Mouse (Mus musculus) heart, embryonic 16.5 days (tissue): ENCODE results near the gene Tuba8. TPM values are rescaled to one million over a fixed set of nuclear protein-coding genes. Genes with fewer than 3 reads are reported as not detected.
A peak's percentile ranks its signal among the peaks of the same experiment; 100 is the strongest.

Experiments used
- ATAC-seq: fragments of 200-750 bp; cut with Nextera tagmentation; replicated peaks from 2 replicates; pipeline ENCODE4 v1.8.0; 2017; ENCODE audit warnings: moderate number of reproducible peaks; ENCODE audit not compliant: insufficient read depth, low FRiP score; ENCODE audit errors: extremely low read depth
- H3K27ac ChIP-seq: fragments of 300-500 bp; sonication (generic); 2 replicates; pipeline ENCODE4 v1.5.1; 2014; ENCODE audit warnings: mild to moderate bottlenecking, low read length, control low read depth, moderate library complexity
- H3K27me3 ChIP-seq: fragments of 300-500 bp; sonication (generic); 2 replicates; pipeline ENCODE4 v1.6.1; 2014; ENCODE audit warnings: low read length, mixed read lengths; ENCODE audit not compliant: control insufficient read depth, insufficient read depth
- H3K36me3 ChIP-seq: fragments of 300-500 bp; sonication (generic); 2 replicates; pipeline ENCODE4 v1.6.1; 2014; ENCODE audit not compliant: control insufficient read depth, insufficient read depth
- H3K4me1 ChIP-seq: fragments of 300-500 bp; sonication (generic); 2 replicates; pipeline ENCODE4 v1.6.1; 2014; ENCODE audit warnings: low read length, mixed read lengths; ENCODE audit not compliant: control insufficient read depth, insufficient read depth
- H3K4me2 ChIP-seq: fragments of 300-500 bp; sonication (generic); 2 replicates; pipeline ENCODE4 v1.6.1; 2014; ENCODE audit warnings: low read depth, mild to moderate bottlenecking, control low read depth, low read length
- H3K4me3 ChIP-seq: fragments of 300-500 bp; sonication (generic); 2 replicates; pipeline ENCODE4 v1.5.1; 2014; ENCODE audit warnings: mild to moderate bottlenecking, control low read depth, low read length
- H3K9ac ChIP-seq: fragments of 300-500 bp; sonication (generic); 2 replicates; pipeline ENCODE4 v1.6.1; 2014; ENCODE audit warnings: low read length, control low read depth
- H3K9me3 ChIP-seq: fragments of 300-500 bp; sonication (generic); replicated peaks from 2 replicates; pipeline ENCODE4 v1.6.1; 2016; ENCODE audit warnings: low read length; ENCODE audit not compliant: control insufficient read depth
- WGBS: fragments of 180-500 bp; shearing (Covaris S2); extraction: QIAGEN DNeasy Blood & Tissue Kit; methylation state at CpG from one replicate; pipeline ENCODE4 v1.1.7; 2014; 5-methylcytosine and 5-hydroxymethylcytosine counted together
- polyA plus RNA-seq: library from polyadenylated mRNA; unstranded; fragments of >200 nt; fragmentation: Nextera tagmentation; extraction: Ambion mirVana; gene quantifications from 2 replicates; pipeline ENCODE4 v1.2.1, GENCODE M21; 2015

Tuba8 gene
- polyA plus RNA-seq, 1 experiment from 2014 or later, result 1.2 TPM

GRCm38 (mm10) chr6:121261233-121261632, 50.7 kb downstream of the Tuba8 start:
- H3K36me3 ChIP-seq, result no peaks in the 10 kb centered on the region
- H3K9ac ChIP-seq, result no peak overlapping the region
- 64% methylated on average over 8 of the region's 8 CpGs for WGBS
- H3K9me3 ChIP-seq, result peaks cover 4% of the 10 kb centered on the region
- no peak overlapping the region for H3K4me2 ChIP-seq
- H3K4me1 ChIP-seq, result no peaks in the 10 kb centered on the region
- H3K4me3 ChIP-seq, result no peak overlapping the region
- H3K27ac ChIP-seq, result no peak overlapping the region
- ATAC-seq, result no peak
- no peaks in the 10 kb centered on the region for H3K27me3 ChIP-seq

GRCm38 (mm10) chr6:121262004-121262403, 51.5 kb downstream of the Tuba8 start:
- Histone ChIP-seq H3K9ac (no peak overlapping the region), H3K4me3 (no peak overlapping the region), H3K27ac (no peak overlapping the region), H3K4me1 (no peaks in the 10 kb centered on the region), H3K9me3 (peaks cover 4% of the 10 kb centered on the region), H3K36me3 (no peaks in the 10 kb centered on the region), H3K4me2 (no peak overlapping the region), H3K27me3 (no peaks in the 10 kb centered on the region)
- no peak for ATAC-seq
- WGBS, result 87% methylated on average over 10 of the region's 10 CpGs

GRCm38 (mm10) chr6:121262496-121262895, 52.0 kb downstream of the Tuba8 start:
- no peak overlapping the region for H3K4me3 ChIP-seq
- peaks cover 3% of the 10 kb centered on the region for H3K9me3 ChIP-seq
- ATAC-seq, result no peak
- no peaks in the 10 kb centered on the region for H3K36me3 ChIP-seq
- 84% methylated on average over 11 of the region's 11 CpGs for WGBS
- no peaks in the 10 kb centered on the region for H3K27me3 ChIP-seq
- H3K27ac ChIP-seq, result no peak overlapping the region
- H3K4me2 ChIP-seq, result no peak overlapping the region
- H3K9ac ChIP-seq, result no peak overlapping the region
- H3K4me1 ChIP-seq, result no peaks in the 10 kb centered on the region

- Histone ChIP-seq H3K27me3 (no peaks in the 10 kb centered on the region), H3K9ac (no peak overlapping the region), H3K9me3 (no peaks in the 10 kb centered on the region), H3K36me3 (no peaks in the 10 kb centered on the region), H3K4me3 (no peak overlapping the region), H3K4me1 (no peaks in the 10 kb centered on the region; the same call in 1 of the 2 replicates), H3K4me2 (no peak overlapping the region), H3K27ac (no peak overlapping the region)
- 76% methylated on average over 6 of the region's 6 CpGs for WGBS
- ATAC-seq, result no peak
These were observed 59.7 kb downstream of the Tuba8 start for GRCm38 (mm10) chr6:121270156-121270555.

GRCm38 (mm10) chr6:121271707-121272074, 61.2 kb downstream of the Tuba8 start:
- Histone ChIP-seq H3K4me2 (peak overlapping the region; percentile 78), H3K36me3 (no peaks in the 10 kb centered on the region), H3K4me3 (no peak overlapping the region), H3K9ac (no peak overlapping the region), H3K4me1 (no peaks in the 10 kb centered on the region; the same call in 1 of the 2 replicates), H3K27me3 (no peaks in the 10 kb centered on the region), H3K27ac (no peak overlapping the region), H3K9me3 (no peaks in the 10 kb centered on the region)
- WGBS, result 11% methylated on average over 4 of the region's 4 CpGs
- no peak for ATAC-seq

- no peaks in the 10 kb centered on the region for H3K36me3 ChIP-seq
- peak overlapping the region; percentile 67 for H3K27ac ChIP-seq
- 11% methylated on average over 17 of the region's 17 CpGs for WGBS
- H3K27me3 ChIP-seq, result no peaks in the 10 kb centered on the region
- H3K9ac ChIP-seq, result peak overlapping the region; percentile 14
- H3K9me3 ChIP-seq, result no peaks in the 10 kb centered on the region
- H3K4me2 ChIP-seq, result peak overlapping the region; percentile 78
- peak overlapping the region; percentile 61 for H3K4me3 ChIP-seq
- ATAC-seq, result peak; percentile 81
- no peaks in the 10 kb centered on the region; the same call in 1 of the 2 replicates for H3K4me1 ChIP-seq
These were observed 61.7 kb downstream of the Tuba8 start for GRCm38 (mm10) chr6:121272075-121272800.

GRCm38 (mm10) chr6:121274356-121274755, 63.9 kb downstream of the Tuba8 start:
- ATAC-seq, result no peak
- 81% methylated on average over 3 of the region's 3 CpGs for WGBS
- H3K9ac ChIP-seq, result no peak overlapping the region
- H3K27ac ChIP-seq, result no peak overlapping the region
- H3K4me3 ChIP-seq, result no peak overlapping the region
- H3K27me3 ChIP-seq, result no peaks in the 10 kb centered on the region
- no peaks in the 10 kb centered on the region for H3K9me3 ChIP-seq
- no peaks in the 10 kb centered on the region; the same call in 1 of the 2 replicates for H3K4me1 ChIP-seq
- H3K36me3 ChIP-seq, result no peaks in the 10 kb centered on the region
- no peak overlapping the region for H3K4me2 ChIP-seq

Other genes starting within 250 kb of the Tuba8 start
- 27.2 and 30.4 TPM in 2 replicates for gene Mical3, start 79.7 kb upstream of the Tuba8 start, polyA plus RNA-seq
- 6.7 and 7.6 TPM in 2 replicates for gene Pex26, start 27.0 kb upstream of the Tuba8 start, polyA plus RNA-seq
- 3.6 and 6.1 TPM in 2 replicates for gene Usp18, start 35.2 kb downstream of the Tuba8 start, polyA plus RNA-seq
- 5.0 and 5.4 TPM in 2 replicates for gene Slc6a13, start 89.5 kb downstream of the Tuba8 start, polyA plus RNA-seq
- not detected in 2 replicates for gene Slc6a12, start 132.4 kb downstream of the Tuba8 start, polyA plus RNA-seq